Mouse (Mus musculus) small intestine, adult 2 months (tissue): ENCODE measurements around the gene Vps8. TPM values are rescaled to one million over a fixed set of nuclear protein-coding genes. Genes with fewer than 3 reads are reported as not detected.

Experiments
- H3K27ac ChIP-seq: fragments of 200-500 bp; 2 replicates; pipeline ENCODE4 v1.5.1; 2012; ENCODE audit warnings: low read depth, low read length, control low read depth, inconsistent platforms; ENCODE audit not compliant: insufficient read depth
- H3K27me3 ChIP-seq: fragments of 200-500 bp; 2 replicates; pipeline ENCODE4 v1.6.1; 2012; ENCODE audit warnings: mild to moderate bottlenecking, moderate library complexity, low read length, inconsistent platforms; ENCODE audit not compliant: control insufficient read depth, insufficient read depth
- H3K36me3 ChIP-seq: fragments of 200-500 bp; 2 replicates; pipeline ENCODE4 v1.6.1; 2012; ENCODE audit warnings: mild to moderate bottlenecking, low read length, control low read depth, inconsistent platforms; ENCODE audit not compliant: control insufficient read depth, insufficient read depth
- H3K4me1 ChIP-seq: fragments of 200-500 bp; 2 replicates; pipeline ENCODE4 v1.6.1; 2012; ENCODE audit warnings: low read length, inconsistent platforms, mixed read lengths; ENCODE audit not compliant: control insufficient read depth, insufficient read depth, insufficient read length
- H3K4me3 ChIP-seq: fragments of 200-500 bp; 2 replicates; pipeline ENCODE4 v1.5.1; 2012; ENCODE audit warnings: low read depth, mild to moderate bottlenecking, control low read depth, inconsistent platforms, low read length, moderate library complexity
- CTCF ChIP-seq: fragments of 200-500 bp; IDR thresholded peaks from 2 replicates; pipeline ENCODE4 v1.5.1; 2012; ENCODE audit warnings: low read depth, mild to moderate bottlenecking, control low read depth, inconsistent platforms, low read length, moderate library complexity, mixed read lengths; ENCODE audit not compliant: insufficient replicate concordance, insufficient read length; ENCODE audit errors: extremely low read depth
- POLR2A ChIP-seq: fragments of 200-500 bp; IDR thresholded peaks from 2 replicates; pipeline ENCODE4 v1.6.1; 2012; ENCODE audit warnings: low read depth, mild to moderate bottlenecking, control low read depth, inconsistent platforms, low read length, moderate library complexity
- WGBS: fragments of 180-500 bp; shearing (Covaris S2); methylation state at CpG from one replicate; pipeline ENCODE4 v1.1.7; 2018; 5-methylcytosine and 5-hydroxymethylcytosine counted together
- polyA plus RNA-seq: library from polyadenylated mRNA; depleted of rRNA; stranded (reverse); fragments of >200 nt; gene quantifications from 2 replicates; pipeline ENCODE4 v1.2.3, GENCODE M21; 2012

Vps8 gene
- polyA plus RNA-seq, 1 experiment: 8.8 TPM

- Histone ChIP-seq H3K4me3 (no peak overlapping the region), H3K36me3 (peaks cover 7% of the 10 kb centered on the region), H3K4me1 (no peaks in the 10 kb centered on the region), H3K27me3 (no peaks in the 10 kb centered on the region), H3K27ac (no peak overlapping the region)
- WGBS: 92% methylated on average over 10 of the region's 10 CpGs
- TF ChIP-seq POLR2A: no peak
- no peak for TF ChIP-seq CTCF
These were observed 104.5 kb downstream of the Vps8 start for GRCm38 (mm10) chr16:21527271-21528007.

GRCm38 (mm10) chr16:21533503-21533902, 110.6 kb downstream of the Vps8 start:
- TF ChIP-seq CTCF: no peak
- no peak for TF ChIP-seq POLR2A

GRCm38 (mm10) chr16:21536240-21537005, 113.5 kb downstream of the Vps8 start:
- 53% methylated on average over 7 of the region's 7 CpGs for WGBS

More at GRCm38 (mm10) chr16:21533503-21533902, 110.6 kb downstream of the Vps8 start:
- WGBS: 86% methylated on average over 4 of the region's 4 CpGs
- Histone ChIP-seq H3K27ac (no peak overlapping the region), H3K4me1 (peaks cover 6% of the 10 kb centered on the region; the same call in 1 of the 2 replicates), H3K36me3 (peaks cover 3% of the 10 kb centered on the region; the same call in 1 of the 2 replicates), H3K4me3 (no peak overlapping the region), H3K27me3 (no peaks in the 10 kb centered on the region)

GRCm38 (mm10) chr16:21537312-21537711, 114.4 kb downstream of the Vps8 start:
- H3K4me3 ChIP-seq: no peak overlapping the region
- no peak overlapping the region for H3K27ac ChIP-seq
- H3K36me3 ChIP-seq: peaks cover 3% of the 10 kb centered on the region; the same call in 1 of the 2 replicates
- no peaks in the 10 kb centered on the region for H3K27me3 ChIP-seq
- no peak for TF ChIP-seq POLR2A
- no peak for TF ChIP-seq CTCF
- WGBS: 82% methylated on average over 3 of the region's 3 CpGs
- H3K4me1 ChIP-seq: peaks cover 6% of the 10 kb centered on the region; the same call in 1 of the 2 replicates

More at GRCm38 (mm10) chr16:21536240-21537005, 113.5 kb downstream of the Vps8 start:
- no peak overlapping the region for H3K27ac ChIP-seq
- peaks cover 3% of the 10 kb centered on the region; the same call in 1 of the 2 replicates for H3K36me3 ChIP-seq
- H3K27me3 ChIP-seq: no peaks in the 10 kb centered on the region
- H3K4me3 ChIP-seq: no peak overlapping the region
- peaks cover 6% of the 10 kb centered on the region; the same call in 1 of the 2 replicates for H3K4me1 ChIP-seq
- TF ChIP-seq CTCF (no peak), POLR2A (no peak)

GRCm38 (mm10) chr16:21538889-21539288, 116.0 kb downstream of the Vps8 start:
- H3K36me3 ChIP-seq: peaks cover 3% of the 10 kb centered on the region; the same call in 1 of the 2 replicates
- 76% methylated on average over 2 of the region's 2 CpGs for WGBS
- H3K27me3 ChIP-seq: no peaks in the 10 kb centered on the region
- H3K4me3 ChIP-seq: no peak overlapping the region
- peaks cover 6% of the 10 kb centered on the region; the same call in 1 of the 2 replicates for H3K4me1 ChIP-seq
- no peak overlapping the region for H3K27ac ChIP-seq
- TF ChIP-seq CTCF: no peak

- no peak for TF ChIP-seq CTCF
- TF ChIP-seq POLR2A: no peak
- H3K27me3 ChIP-seq: no peaks in the 10 kb centered on the region
- H3K27ac ChIP-seq: no peak overlapping the region
- H3K4me3 ChIP-seq: no peak overlapping the region
- WGBS: 96% methylated on average over 1 of the region's 1 CpGs
- H3K4me1 ChIP-seq: no peaks in the 10 kb centered on the region
- 0 out of 2 replicates have a peak, but pooled peaks cover 3% of the 10 kb centered on the region for H3K36me3 ChIP-seq
These were observed 119.6 kb downstream of the Vps8 start for GRCm38 (mm10) chr16:21542559-21542958.

- H3K4me3 ChIP-seq: no peak overlapping the region
- no peak overlapping the region for H3K27ac ChIP-seq
- H3K27me3 ChIP-seq: no peaks in the 10 kb centered on the region
- H3K36me3 ChIP-seq: 0 out of 2 replicates have a peak, but pooled peaks cover 1% of the 10 kb centered on the region
- TF ChIP-seq CTCF: no peak
- TF ChIP-seq POLR2A: no peak
- no peaks in the 10 kb centered on the region for H3K4me1 ChIP-seq
- WGBS: 96% methylated on average over 5 of the region's 5 CpGs
These were observed 124.5 kb downstream of the Vps8 start for GRCm38 (mm10) chr16:21547446-21547845.
